8 mouse cellular contexts compared by ENCODE assay signal in genomic region chr13:46669048-46669619, GRCm38 (mm10). TPM values are rescaled to one million over a fixed set of nuclear protein-coding genes. Genes with fewer than 3 reads are reported as not detected.
DNase-seq lines count a peak whose midpoint lies in the region; ATAC-seq and TF ChIP-seq lines count a peak whose summit lies in the region.

Fam8a1 (plus strand) TSS chr13:46669522.

- H3K27ac ChIP-seq in heart, embryonic 12.5 days (ENCODE audit: poor library complexity, severe bottlenecking): peak within 1 kb of the TSS; percentile 87
- H3K27ac ChIP-seq in kidney, postnatal 0 days: peak within 1 kb of the TSS; percentile 58
- H3K27ac ChIP-seq in liver, embryonic 11.5 days (ENCODE audit: low read depth, low read length): peak within 1 kb of the TSS; percentile 80
- peak within 1 kb of the TSS; percentile 44; the same call in 1 of the 2 replicates for H3K27ac ChIP-seq in stomach, embryonic 14.5 days (ENCODE audit: low read length)

- ATAC-seq in heart, embryonic 12.5 days (ENCODE audit: insufficient number of reproducible peaks, low FRiP score): peak; percentile 95
- ATAC-seq in kidney, postnatal 0 days (replicated peaks; ENCODE audit: low FRiP score, low read depth): peak; percentile 92
- ATAC-seq in liver, embryonic 11.5 days (replicated peaks; ENCODE audit: low FRiP score): peak; percentile 95
- peak; percentile 93 for ATAC-seq in stomach, embryonic 14.5 days (ENCODE audit: insufficient number of reproducible peaks, insufficient read depth, low FRiP score, low read depth)

- peak within 1 kb of the TSS; percentile 74 for H3K4me3 ChIP-seq in C2C12 (ENCODE audit: insufficient read depth, poor library complexity, severe bottlenecking)
- peak within 1 kb of the TSS; percentile 97 for H3K4me3 ChIP-seq in erythroblast, embryonic 14.5 days (replicated peaks)
- H3K4me3 ChIP-seq in heart, embryonic 12.5 days: peak within 1 kb of the TSS; percentile 99
- peak within 1 kb of the TSS; percentile 80 for H3K4me3 ChIP-seq in kidney, postnatal 0 days (replicated peaks; ENCODE audit: low read depth, low read length)
- H3K4me3 ChIP-seq in liver, embryonic 11.5 days (ENCODE audit: low read depth, low read length): peak within 1 kb of the TSS; percentile 96
- peak within 1 kb of the TSS; percentile 89 for H3K4me3 ChIP-seq in stomach, embryonic 14.5 days (ENCODE audit: low read depth, low read length)

- TF ChIP-seq POLR2A in brain, embryonic 14.5 days (IDR thresholded peaks at IDR 0.05; ENCODE audit: borderline replicate concordance, extremely low read depth, insufficient read depth, insufficient read length, poor library complexity, severe bottlenecking): peak; percentile 81

- H3K27me3 ChIP-seq in C2C12 (ENCODE audit: control insufficient read depth, insufficient read depth, insufficient read length): no peaks in the 10 kb centered on the region
- peaks cover 18% of the 10 kb centered on the region for H3K27me3 ChIP-seq in erythroblast, embryonic 14.5 days (ENCODE audit: control insufficient read depth)
- no peaks in the 10 kb centered on the region for H3K27me3 ChIP-seq in heart, embryonic 12.5 days (replicated peaks)
- H3K27me3 ChIP-seq in kidney, postnatal 0 days (ENCODE audit: insufficient read depth, low read length): no peaks in the 10 kb centered on the region
- H3K27me3 ChIP-seq in liver, embryonic 11.5 days (replicated peaks; ENCODE audit: control insufficient read depth, insufficient read depth, low read length): no peaks in the 10 kb centered on the region
- no peaks in the 10 kb centered on the region for H3K27me3 ChIP-seq in stomach, embryonic 14.5 days (ENCODE audit: control insufficient read depth, insufficient read depth, low read length)

- peak within 1 kb of the TSS; percentile 99 for H3K9ac ChIP-seq in heart, embryonic 12.5 days
- H3K9ac ChIP-seq in kidney, postnatal 0 days (ENCODE audit: low read depth, low read length): peak within 1 kb of the TSS; percentile 82
- peak within 1 kb of the TSS; percentile 95 for H3K9ac ChIP-seq in liver, embryonic 11.5 days (ENCODE audit: low read depth, low read length)
- peak within 1 kb of the TSS; percentile 80 for H3K9ac ChIP-seq in stomach, embryonic 14.5 days (replicated peaks; ENCODE audit: low read depth, low read length)

- TF ChIP-seq CTCF in C2C12 (IDR thresholded peaks at IDR 0.05; ENCODE audit: control insufficient read depth, insufficient read depth, insufficient read length): no peak
- TF ChIP-seq CTCF in brain, embryonic 14.5 days (IDR thresholded peaks at IDR 0.05; ENCODE audit: borderline replicate concordance, extremely low read depth, insufficient read depth, insufficient read length): no peak
- no peak for TF ChIP-seq CTCF in kidney, postnatal 0 days (IDR thresholded peaks at IDR 0.05; ENCODE audit: low read depth)

- peak within 1 kb of the TSS; percentile 84 for H3ac ChIP-seq in C2C12 (ENCODE audit: control insufficient read depth, insufficient read length, low read depth)

- no peaks in the 10 kb centered on the region for H3K9me3 ChIP-seq in erythroblast, embryonic 14.5 days (ENCODE audit: control insufficient read depth, low read length)
- no peaks in the 10 kb centered on the region for H3K9me3 ChIP-seq in heart, embryonic 12.5 days (replicated peaks)
- H3K9me3 ChIP-seq in kidney, postnatal 0 days (replicated peaks; ENCODE audit: low read length): no peaks in the 10 kb centered on the region
- H3K9me3 ChIP-seq in liver, embryonic 11.5 days (ENCODE audit: control insufficient read depth, low read length): no peaks in the 10 kb centered on the region
- no peaks in the 10 kb centered on the region for H3K9me3 ChIP-seq in stomach, embryonic 14.5 days (ENCODE audit: control insufficient read depth, low read depth, low read length)

- H3K4me1 ChIP-seq in erythroblast, embryonic 14.5 days (ENCODE audit: control insufficient read depth): peaks cover 22% of the 10 kb centered on the region
- peaks cover 18% of the 10 kb centered on the region for H3K4me1 ChIP-seq in heart, embryonic 12.5 days (replicated peaks)
- 0 out of 2 replicates have a peak, but pooled peaks cover 6% of the 10 kb centered on the region for H3K4me1 ChIP-seq in kidney, postnatal 0 days (replicated peaks; ENCODE audit: insufficient read depth, low read length)
- peaks cover 6% of the 10 kb centered on the region; the same call in 1 of the 2 replicates for H3K4me1 ChIP-seq in liver, embryonic 11.5 days (replicated peaks; ENCODE audit: control insufficient read depth, insufficient read depth, low read length)
- H3K4me1 ChIP-seq in stomach, embryonic 14.5 days (ENCODE audit: control insufficient read depth, insufficient read depth, low read length): peaks cover 8% of the 10 kb centered on the region

- no peaks in the 10 kb centered on the region for H3K79me2 ChIP-seq in C2C12 (ENCODE audit: control insufficient read depth, insufficient read depth)

- peak within 1 kb of the TSS; percentile 89 for H3K4me2 ChIP-seq in heart, embryonic 12.5 days
- H3K4me2 ChIP-seq in kidney, postnatal 0 days (ENCODE audit: low read length): peak within 1 kb of the TSS; percentile 92
- peak within 1 kb of the TSS; percentile 92 for H3K4me2 ChIP-seq in liver, embryonic 11.5 days
- H3K4me2 ChIP-seq in stomach, embryonic 14.5 days (replicated peaks; ENCODE audit: low read depth, low read length): peak within 1 kb of the TSS; percentile 76

- H3K79me3 ChIP-seq in C2C12 (ENCODE audit: low read depth): peaks cover 1% of the 10 kb centered on the region

- H3K36me3 ChIP-seq in C2C12 (ENCODE audit: control insufficient read depth, insufficient read depth): peaks cover 12% of the 10 kb centered on the region
- H3K36me3 ChIP-seq in erythroblast, embryonic 14.5 days (ENCODE audit: control insufficient read depth): peaks cover 34% of the 10 kb centered on the region
- peaks cover 27% of the 10 kb centered on the region for H3K36me3 ChIP-seq in heart, embryonic 12.5 days
- 0 out of 2 replicates have a peak, but pooled peaks cover 12% of the 10 kb centered on the region for H3K36me3 ChIP-seq in kidney, postnatal 0 days (ENCODE audit: insufficient read depth, low read length)
- H3K36me3 ChIP-seq in liver, embryonic 11.5 days (ENCODE audit: control insufficient read depth, insufficient read depth, low read length): peaks cover 16% of the 10 kb centered on the region
- no peaks in the 10 kb centered on the region for H3K36me3 ChIP-seq in stomach, embryonic 14.5 days (ENCODE audit: control insufficient read depth, insufficient read depth, low read length)

- under 1% methylated on average over 46 of the region's 46 CpGs for WGBS in heart, embryonic 12.5 days
- WGBS in kidney, postnatal 0 days: under 1% methylated on average over 45 of the region's 46 CpGs
- 1% methylated on average over 46 of the region's 46 CpGs for WGBS in liver, embryonic 11.5 days
- WGBS in stomach, embryonic 14.5 days: 1% methylated on average over 46 of the region's 46 CpGs

- DNase-seq in brain, embryonic 14.5 days (ENCODE audit: low read depth): peak; percentile 97
- DNase-seq in kidney, postnatal 0 days (ENCODE audit: low spot score): peak; percentile 91
- DNase-seq in liver, embryonic 11.5 days (ENCODE audit: low spot score): peak; percentile 98
- DNase-seq in naive thymus-derived CD4-positive, alpha-beta T cell, adult 2 months (ENCODE audit: low read depth): peak; percentile 97

TF ChIP-seq in C2C12, 6 proteins besides CTCF, POLR2A, EP300 and RAD21:
- TF ChIP-seq FOSL1 (IDR thresholded peaks at IDR 0.05; ENCODE audit: insufficient read depth, low read length, poor library complexity, severe bottlenecking) (no peak), MYOG (IDR thresholded peaks at IDR 0.05; ENCODE audit: control insufficient read depth, extremely low read depth, insufficient read length) (no peak), MAX (IDR thresholded peaks at IDR 0.05) (peak; percentile 67), MYOD1 (IDR thresholded peaks at IDR 0.05; ENCODE audit: control insufficient read depth, insufficient read length, low read depth) (no peak)

RNA-seq across cellular contexts. Expression of gene Fam8a1, which starts in this region (rescaled TPM):
- polyA plus RNA-seq in C2C12 (2012; fragmentation: generic; extraction: Trizol): 6.4 TPM
- 64.6 and 66.2 TPM in 2 replicates for polyA plus RNA-seq in brain, embryonic 14.5 days (2012; rRNA removed)
- polyA plus RNA-seq in erythroblast, embryonic 14.5 days (2012): 0.70 and 0.72 TPM in 2 replicates
- polyA plus RNA-seq in heart, embryonic 12.5 days (2016; fragmentation: Nextera tagmentation; extraction: Ambion mirVana): 16.4 and 16.7 TPM in 2 replicates
- 11.1 and 13.3 TPM in 2 replicates for polyA plus RNA-seq in kidney, postnatal 0 days (2015; fragmentation: Nextera tagmentation; extraction: Ambion mirVana)
- polyA plus RNA-seq in liver, embryonic 11.5 days (2014; fragmentation: Nextera tagmentation; extraction: Ambion mirVana): 5.0 and 5.6 TPM in 2 replicates
- polyA plus RNA-seq in stomach, embryonic 14.5 days (2014; fragmentation: Nextera tagmentation; extraction: Ambion mirVana): 9.7 and 9.9 TPM in 2 replicates

Comparison
In these comparisons a context has a peak if more than half of its experiments do, and no peak if none do; other contexts are left out.
1. Peak in every context shown above with its lines: DNase-seq, ATAC-seq, H3K4me3 ChIP-seq and H3K27ac ChIP-seq.